Mouse (Mus musculus) cerebellum, adult 2 months (tissue): ENCODE measurements around the gene Gstt1. TPM values are rescaled to one million over a fixed set of nuclear protein-coding genes. Genes with fewer than 3 reads are reported as not detected.

Experiments
- DNase-seq, 2 experiments: peaks; one replicate each; pipeline ENCODE4 v3.0.0; 2021
- H3K27ac ChIP-seq: fragments of 200-500 bp; 2 replicates; pipeline ENCODE4 v1.5.1; 2012; ENCODE audit warnings: low read length, control low read depth, inconsistent platforms; ENCODE audit not compliant: insufficient read depth
- H3K27me3 ChIP-seq: fragments of 200-500 bp; 2 replicates; pipeline ENCODE4 v1.6.1; 2012; ENCODE audit warnings: inconsistent platforms, mild to moderate bottlenecking, low read length, moderate library complexity; ENCODE audit not compliant: control insufficient read depth, insufficient read depth
- H3K4me1 ChIP-seq: fragments of 200-500 bp; 2 replicates; pipeline ENCODE4 v1.6.1; 2011; ENCODE audit warnings: low read length; ENCODE audit not compliant: control insufficient read depth, insufficient read depth
- H3K4me3 ChIP-seq: fragments of 200-500 bp; replicated peaks from 2 replicates; pipeline ENCODE3; 2011; ENCODE audit warnings: mild to moderate bottlenecking, low read depth, low read length, control low read depth; ENCODE audit not compliant: insufficient read depth
- CTCF ChIP-seq: fragments of 200-500 bp; IDR thresholded peaks from 2 replicates; pipeline ENCODE4 v1.5.1; 2011; ENCODE audit warnings: low read depth, mild to moderate bottlenecking, control low read depth, low read length, moderate library complexity, borderline replicate concordance; ENCODE audit not compliant: insufficient read depth
- POLR2A ChIP-seq: fragments of 200-500 bp; IDR thresholded peaks from 2 replicates; pipeline ENCODE4 v1.6.1; 2011; ENCODE audit warnings: low read length, control low read depth, borderline replicate concordance; ENCODE audit not compliant: insufficient read depth
- WGBS: fragments of 180-500 bp; shearing (Covaris S2); methylation state at CpG from one replicate; pipeline ENCODE4 v1.1.7; 2018; 5-methylcytosine and 5-hydroxymethylcytosine counted together
- polyA plus RNA-seq: library from polyadenylated mRNA; depleted of rRNA; stranded (reverse); fragments of >200 nt; gene quantifications from 2 replicates; pipeline ENCODE4 v1.2.3, GENCODE M21; 2012; rRNA removed

Gstt1 gene
- polyA plus RNA-seq, 1 experiment = 37.6 TPM

DNA sequence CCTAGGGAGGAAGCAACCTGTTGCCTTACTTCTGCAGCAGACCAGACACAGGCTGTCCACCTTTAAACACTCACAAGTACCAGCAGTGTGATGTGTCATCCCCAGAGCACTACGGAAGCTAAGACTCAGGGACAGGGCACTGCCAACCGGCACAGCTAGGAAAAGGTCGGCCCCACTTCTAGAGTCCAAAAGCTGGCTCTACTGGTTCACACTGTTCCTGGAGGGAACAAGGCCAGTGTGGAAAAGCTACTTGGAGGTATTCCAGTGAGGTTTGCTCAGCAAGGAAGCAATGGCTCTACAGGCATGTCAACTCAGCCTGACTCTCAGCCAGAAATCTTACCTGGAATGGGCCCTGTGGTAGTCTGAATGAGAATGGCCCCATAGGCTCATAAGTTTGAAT lies 57.5 kb downstream of the Gstt1 start:
- H3K4me1 ChIP-seq = peaks cover 25% of the 10 kb centered on the region
- H3K27me3 ChIP-seq = no peaks in the 10 kb centered on the region
- WGBS = 10% methylated on average over 3 of the region's 3 CpGs
- no peak overlapping the region for H3K27ac ChIP-seq
- no peak for TF ChIP-seq CTCF
- no peak for TF ChIP-seq POLR2A
- peak; percentile 34 to 54 for DNase-seq
- no peak overlapping the region for H3K4me3 ChIP-seq

Other genes starting within 250 kb of the Gstt1 start
- 22.3 and 23.8 TPM in 2 replicates for gene Lrrc75b, start 238.3 kb downstream of the Gstt1 start, polyA plus RNA-seq
- gene Ggt1, start 237.0 kb downstream of the Gstt1 start, polyA plus RNA-seq = 3.2 and 3.5 TPM in 2 replicates
- gene Ggt5, start 209.2 kb downstream of the Gstt1 start, polyA plus RNA-seq = 4.0 and 6.2 TPM in 2 replicates
- 18.5 and 22.0 TPM in 2 replicates for gene Susd2, start 154.6 kb downstream of the Gstt1 start, polyA plus RNA-seq
- gene Cabin1, start 34.2 kb downstream of the Gstt1 start, polyA plus RNA-seq = 48.6 and 62.2 TPM in 2 replicates
- gene Ddt, start 25.2 kb downstream of the Gstt1 start, polyA plus RNA-seq = 146 and 151 TPM in 2 replicates
- not detected in 2 replicates for gene Gm20441, start 17.6 kb downstream of the Gstt1 start, polyA plus RNA-seq
- gene Gstt3, start 17.2 kb downstream of the Gstt1 start, polyA plus RNA-seq = 8.5 and 8.7 TPM in 2 replicates
- 0.14 TPM in 1 of 2 replicates, not detected in the other for gene Gstt4, start 24.0 kb upstream of the Gstt1 start, polyA plus RNA-seq
- gene Gstt2, start 38.8 kb upstream of the Gstt1 start, polyA plus RNA-seq = 21.0 and 26.6 TPM in 2 replicates
- 1,309 and 1,339 TPM in 2 replicates for gene Mif, start 61.7 kb upstream of the Gstt1 start, polyA plus RNA-seq
- gene Derl3, start 94.8 kb upstream of the Gstt1 start, polyA plus RNA-seq = 3.4 TPM in 2 replicates
- 78.5 and 82.1 TPM in 2 replicates for gene Smarcb1, start 123.0 kb upstream of the Gstt1 start, polyA plus RNA-seq
- 567 and 609 TPM in 2 replicates for gene Chchd10, start 134.5 kb upstream of the Gstt1 start, polyA plus RNA-seq
- 2.3 and 3.0 TPM in 2 replicates for gene Mmp11, start 137.9 kb upstream of the Gstt1 start, polyA plus RNA-seq
- gene Gm867, start 142.1 kb upstream of the Gstt1 start, polyA plus RNA-seq = 0.54 and 0.70 TPM in 2 replicates
- gene Vpreb3, start 144.5 kb upstream of the Gstt1 start, polyA plus RNA-seq = 0.21 and 1.00 TPM in 2 replicates
- 0.08 TPM in 1 of 2 replicates, not detected in the other for gene Gm5134, start 155.9 kb upstream of the Gstt1 start, polyA plus RNA-seq
- 17.9 and 18.1 TPM in 2 replicates for gene Zfp280b, start 234.1 kb upstream of the Gstt1 start, polyA plus RNA-seq